Mouse (Mus musculus) lung, adult 2 months (tissue): ENCODE measurements around the gene Ypel3. TPM values are rescaled to one million over a fixed set of nuclear protein-coding genes. Genes with fewer than 3 reads are reported as not detected.

Source experiments
- DNase-seq: peaks from one replicate; pipeline ENCODE4 v3.0.0; 2022
- H3K4me1 ChIP-seq: fragments of 200-500 bp; 2 replicates; pipeline ENCODE4 v1.6.1; 2011; ENCODE audit warnings: low read length; ENCODE audit not compliant: control insufficient read depth, insufficient read depth
- H3K4me3 ChIP-seq: fragments of 200-500 bp; replicated peaks from 2 replicates; pipeline ENCODE3; 2011; ENCODE audit warnings: low read depth, mild to moderate bottlenecking, control low read depth, low read length; ENCODE audit errors: extremely low read depth
- CTCF ChIP-seq: fragments of 200-500 bp; IDR thresholded peaks from 2 replicates; pipeline ENCODE4 v1.5.1; 2011; ENCODE audit warnings: mild to moderate bottlenecking, low read length, control low read depth; ENCODE audit not compliant: insufficient read depth
- POLR2A ChIP-seq: fragments of 200-500 bp; IDR thresholded peaks from 2 replicates; pipeline ENCODE4 v1.6.1; 2011; ENCODE audit warnings: low read depth, mild to moderate bottlenecking, control low read depth, low read length, borderline replicate concordance; ENCODE audit errors: extremely low read depth
- WGBS: fragments of 180-500 bp; shearing (Covaris S2); methylation state at CpG from one replicate; pipeline ENCODE4 v1.1.7; 2018; 5-methylcytosine and 5-hydroxymethylcytosine counted together
- polyA plus RNA-seq: library from polyadenylated mRNA; depleted of rRNA; stranded (reverse); fragments of >200 nt; gene quantifications from 2 replicates; pipeline ENCODE4 v1.2.3, GENCODE M21; 2012; rRNA removed

Gene Ypel3
- polyA plus RNA-seq, 1 experiment: 390 TPM

DNA sequence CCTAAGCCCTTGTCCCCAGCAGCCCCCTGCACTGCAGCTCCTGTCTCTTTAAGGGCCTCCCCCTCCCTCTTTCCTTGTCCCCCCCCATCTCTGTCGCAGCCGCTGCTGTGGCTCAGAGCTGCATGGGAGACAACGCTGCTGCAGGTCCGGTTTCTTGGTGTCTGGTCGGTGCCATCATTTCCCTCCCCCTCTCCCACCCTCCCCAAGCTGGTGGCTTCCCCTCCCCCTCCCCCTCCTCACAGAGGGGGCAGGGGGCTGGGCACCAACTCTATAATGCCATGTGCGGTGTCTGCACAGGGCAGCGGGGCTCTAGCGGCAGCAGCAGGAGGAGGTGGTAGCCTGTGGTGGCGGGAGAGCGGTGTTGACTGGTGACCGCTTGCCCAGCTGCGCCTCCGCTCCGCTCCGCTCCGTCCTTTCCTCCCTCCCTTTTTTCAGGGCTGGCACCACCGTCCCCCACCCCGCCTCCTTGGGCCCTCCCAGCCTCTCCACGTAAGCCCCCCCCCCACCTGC is 46.5 kb downstream of the Ypel3 start:
- peak overlapping the region; percentile 58 for H3K4me3 ChIP-seq
- no peak for DNase-seq
- WGBS: 1% methylated on average over 10 of the region's 19 CpGs
- H3K4me1 ChIP-seq: 0 out of 2 replicates have a peak, but pooled peaks cover 6% of the 10 kb centered on the region
- no peak for TF ChIP-seq CTCF

DNA sequence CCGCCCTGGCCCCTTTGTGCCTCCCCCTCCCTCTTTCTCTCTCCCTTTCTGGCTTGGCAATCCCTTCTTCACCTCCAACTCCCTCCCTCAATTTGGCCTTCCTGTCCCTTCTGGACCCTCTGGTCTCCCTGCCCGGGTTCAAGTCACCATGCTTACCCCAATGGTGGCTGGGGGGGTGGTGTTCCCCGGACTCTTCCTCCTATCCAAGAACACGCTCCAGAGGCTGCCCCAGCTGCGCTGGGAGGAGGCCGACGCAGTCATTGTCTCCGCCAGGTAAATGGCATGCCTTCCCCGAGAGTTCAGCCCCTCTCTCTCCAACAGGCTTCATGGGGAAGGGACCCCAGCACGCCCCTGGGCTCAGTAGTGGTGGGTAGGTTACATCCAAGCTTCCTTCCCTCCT is 47.2 kb downstream of the Ypel3 start:
- H3K4me1 ChIP-seq: 0 out of 2 replicates have a peak, but pooled peaks cover 6% of the 10 kb centered on the region
- no peak overlapping the region for H3K4me3 ChIP-seq
- TF ChIP-seq CTCF (no peak), POLR2A (no peak)
- DNase-seq: no peak
- WGBS: 26% methylated on average over 10 of the region's 10 CpGs

DNA sequence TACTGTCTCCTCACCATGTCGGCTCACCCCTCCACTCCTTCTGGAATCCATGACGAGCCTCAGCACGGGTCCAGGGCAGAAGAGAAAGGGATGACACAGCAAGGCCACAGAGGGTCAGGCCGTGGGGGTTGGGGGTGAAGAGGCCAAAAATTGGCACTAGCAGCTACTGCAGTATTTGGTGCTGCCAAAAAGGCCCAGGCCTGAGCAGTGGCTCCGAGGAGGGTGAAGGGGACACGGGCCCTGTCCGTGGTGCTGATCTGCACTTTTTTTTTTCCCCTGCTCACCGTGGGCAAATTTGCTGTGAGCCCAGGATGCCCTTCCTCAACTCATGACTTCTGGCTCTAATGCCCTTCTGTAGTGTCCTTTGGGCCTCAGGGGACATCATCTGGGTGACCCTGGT is 48.6 kb downstream of the Ypel3 start:
- no peak for TF ChIP-seq POLR2A
- no peak for TF ChIP-seq CTCF

DNA sequence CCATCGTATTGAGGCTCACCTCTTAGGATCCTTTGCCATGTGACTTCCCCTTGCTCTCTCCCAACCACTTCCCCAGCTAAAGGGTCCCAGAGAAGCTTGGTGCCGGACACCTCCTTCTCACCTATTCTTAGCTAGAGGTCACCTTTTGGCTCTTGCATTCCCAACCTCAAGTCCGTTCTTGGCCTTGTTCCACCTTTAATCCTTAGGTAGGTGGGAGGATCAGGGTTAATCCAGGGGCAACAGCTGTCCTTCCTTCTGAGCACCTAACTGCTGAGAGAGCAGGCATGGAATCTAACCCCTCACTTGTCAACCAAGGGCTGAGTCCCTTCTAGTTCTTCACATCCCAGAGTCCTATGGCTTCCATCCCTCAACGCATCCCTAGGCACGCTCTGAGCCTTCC is 49.2 kb downstream of the Ypel3 start:
- H3K4me3 ChIP-seq: no peak overlapping the region
- WGBS: 64% methylated on average over 5 of the region's 5 CpGs
- no peak for DNase-seq
- 0 out of 2 replicates have a peak, but pooled peaks cover 6% of the 10 kb centered on the region for H3K4me1 ChIP-seq
- TF ChIP-seq POLR2A (no peak), CTCF (no peak)

More for the DNA sequence above, 48.6 kb downstream of the Ypel3 start:
- WGBS: 20% methylated on average over 8 of the region's 8 CpGs
- Histone ChIP-seq H3K4me1 (0 out of 2 replicates have a peak, but pooled peaks cover 6% of the 10 kb centered on the region), H3K4me3 (no peak overlapping the region)
- DNase-seq: no peak

Other genes with a start within 250 kb of the Ypel3 start
- gene Eif3c, start 210.5 kb upstream of the Ypel3 start, polyA plus RNA-seq: 71.6 and 83.9 TPM in 2 replicates
- 17.6 and 18.1 TPM in 2 replicates for gene Apobr, start 192.0 kb upstream of the Ypel3 start, polyA plus RNA-seq
- gene Cln3, start 191.1 kb upstream of the Ypel3 start, polyA plus RNA-seq: 63.8 and 104 TPM in 2 replicates
- 0.43 and 0.79 TPM in 2 replicates for gene Il27, start 182.0 kb upstream of the Ypel3 start, polyA plus RNA-seq
- 48.1 and 102 TPM in 2 replicates for gene Nupr1, start 146.1 kb upstream of the Ypel3 start, polyA plus RNA-seq
- gene Sgf29, start 127.6 kb upstream of the Ypel3 start, polyA plus RNA-seq: 36.4 and 43.4 TPM in 2 replicates
- gene Sult1a1, start 100.5 kb upstream of the Ypel3 start, polyA plus RNA-seq: 55.6 and 69.2 TPM in 2 replicates
- gene Bola2, start 81.6 kb upstream of the Ypel3 start, polyA plus RNA-seq: 38.2 and 39.6 TPM in 2 replicates
- 23.4 and 27.7 TPM in 2 replicates for gene Slx1b, start 81.2 kb upstream of the Ypel3 start, polyA plus RNA-seq
- 208 and 229 TPM in 2 replicates for gene Coro1a, start 69.2 kb upstream of the Ypel3 start, polyA plus RNA-seq
- gene Mapk3, start 17.4 kb upstream of the Ypel3 start, polyA plus RNA-seq: 500 and 548 TPM in 2 replicates
- gene Gdpd3, start 10.6 kb upstream of the Ypel3 start, polyA plus RNA-seq: 18.4 and 35.7 TPM in 2 replicates
- gene Tbx6, start 4.5 kb downstream of the Ypel3 start, polyA plus RNA-seq: 8.7 and 9.5 TPM in 2 replicates
- 135 and 156 TPM in 2 replicates for gene Ppp4c, start 15.5 kb downstream of the Ypel3 start, polyA plus RNA-seq
- 11.9 and 13.3 TPM in 2 replicates for gene Fam57b, start 20.7 kb downstream of the Ypel3 start, polyA plus RNA-seq
- not detected in 2 replicates for gene 4930451I11Rik, start 54.7 kb downstream of the Ypel3 start, polyA plus RNA-seq
- gene Doc2a, start 70.5 kb downstream of the Ypel3 start, polyA plus RNA-seq: 0.22 and 0.74 TPM in 2 replicates
- gene Hirip3, start 85.0 kb downstream of the Ypel3 start, polyA plus RNA-seq: 6.2 and 7.5 TPM in 2 replicates
- gene Ino80e, start 85.4 kb downstream of the Ypel3 start, polyA plus RNA-seq: 66.0 and 68.9 TPM in 2 replicates
- gene Taok2, start 107.7 kb downstream of the Ypel3 start, polyA plus RNA-seq: 174 and 210 TPM in 2 replicates
- gene Tmem219, start 146.0 kb downstream of the Ypel3 start, polyA plus RNA-seq: 83.6 and 92.9 TPM in 2 replicates
- gene Kctd13, start 151.9 kb downstream of the Ypel3 start, polyA plus RNA-seq: 22.4 and 24.5 TPM in 2 replicates
- gene Asphd1, start 172.6 kb downstream of the Ypel3 start, polyA plus RNA-seq: not detected in 2 replicates
- 1.0 TPM in 2 replicates for gene Sez6l2, start 173.6 kb downstream of the Ypel3 start, polyA plus RNA-seq
- gene Cdipt, start 199.0 kb downstream of the Ypel3 start, polyA plus RNA-seq: 321 and 332 TPM in 2 replicates
- gene Cdiptos, start 199.1 kb downstream of the Ypel3 start, polyA plus RNA-seq: 2.0 and 3.3 TPM in 2 replicates
- 82.2 and 125 TPM in 2 replicates for gene Mvp, start 237.7 kb downstream of the Ypel3 start, polyA plus RNA-seq
- 2.6 and 2.8 TPM in 2 replicates for gene Pagr1b, start 239.5 kb downstream of the Ypel3 start, polyA plus RNA-seq
- gene Pagr1a, start 240.4 kb downstream of the Ypel3 start, polyA plus RNA-seq: 5.7 and 7.5 TPM in 2 replicates
- gene Gm42742, start 244.1 kb downstream of the Ypel3 start, polyA plus RNA-seq: 26.5 and 38.8 TPM in 2 replicates
- 8.1 and 9.8 TPM in 2 replicates for gene Prrt2, start 244.3 kb downstream of the Ypel3 start, polyA plus RNA-seq